Mouse (Mus musculus): ENCODE measurements around the gene Ogdh. TPM values are rescaled to one million over a fixed set of nuclear protein-coding genes. Genes with fewer than 3 reads are reported as not detected.

The Ogdh gene
- polyA plus RNA-seq, 1 experiment from 2014 or later = 107 TPM

- 84% methylated on average over 19 of the region's 19 CpGs for WGBS
Measured at GRCm38 (mm10) chr11:6402515-6403510, 111.4 kb downstream of the Ogdh start.

DNA sequence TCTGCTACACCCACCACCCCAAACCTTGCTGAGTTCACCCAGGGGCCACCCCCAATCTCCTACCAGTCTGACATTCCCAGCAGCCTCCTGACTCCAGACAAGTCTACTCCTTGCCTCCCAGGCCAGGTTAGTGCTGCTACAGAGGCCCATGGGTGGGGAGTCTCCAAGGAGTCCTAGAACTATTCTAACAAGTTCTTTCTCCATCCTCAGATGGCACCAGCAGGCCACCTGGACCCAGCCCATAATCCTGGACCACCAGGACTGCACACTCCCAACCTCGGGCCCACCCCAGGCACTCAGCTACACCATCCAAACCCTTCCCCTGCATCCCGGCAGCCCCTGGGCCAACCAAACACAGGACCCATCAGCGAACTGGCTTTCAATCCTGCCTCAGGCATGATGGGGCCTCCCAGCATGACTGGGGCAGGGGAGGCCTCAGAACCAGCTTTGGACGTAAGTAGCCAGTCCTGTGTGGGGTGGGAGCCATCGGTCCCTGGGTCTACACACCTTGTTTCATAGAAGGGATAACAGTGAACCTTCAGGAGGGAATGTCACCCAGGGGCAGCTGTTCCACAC lies 112.5 kb downstream of the Ogdh start:
- no peaks in the 10 kb centered on the region for H3K27me3 ChIP-seq
- H3K9me3 ChIP-seq = no peaks in the 10 kb centered on the region
- 90% methylated on average over 5 of the region's 5 CpGs for WGBS
- no peak overlapping the region for H3K4me3 ChIP-seq
- H3K27ac ChIP-seq = 0 out of 2 replicates have a peak overlapping the region, but pooled peaks have one; percentile 27
- peaks cover 62% of the 10 kb centered on the region for H3K36me3 ChIP-seq
- H3K4me2 ChIP-seq = no peak overlapping the region
- no peak; the same call in 1 of the 2 replicates for ATAC-seq (ENCODE audit: borderline replicate concordance, extremely low read depth, low FRiP score, low TSS enrichment)
- H3K4me1 ChIP-seq = peaks cover 33% of the 10 kb centered on the region
- H3K9ac ChIP-seq = no peak overlapping the region

More at GRCm38 (mm10) chr11:6402515-6403510, 111.4 kb downstream of the Ogdh start:
- no peak overlapping the region for H3K4me2 ChIP-seq
- peaks cover 74% of the 10 kb centered on the region for H3K36me3 ChIP-seq
- H3K4me1 ChIP-seq = peaks cover 33% of the 10 kb centered on the region
- no peak overlapping the region for H3K9ac ChIP-seq
- no peaks in the 10 kb centered on the region for H3K9me3 ChIP-seq
- no peak overlapping the region for H3K4me3 ChIP-seq
- H3K27ac ChIP-seq = no peak overlapping the region
- H3K27me3 ChIP-seq = no peaks in the 10 kb centered on the region
- no peak for ATAC-seq (ENCODE audit: borderline replicate concordance, extremely low read depth, low FRiP score, low TSS enrichment)

DNA sequence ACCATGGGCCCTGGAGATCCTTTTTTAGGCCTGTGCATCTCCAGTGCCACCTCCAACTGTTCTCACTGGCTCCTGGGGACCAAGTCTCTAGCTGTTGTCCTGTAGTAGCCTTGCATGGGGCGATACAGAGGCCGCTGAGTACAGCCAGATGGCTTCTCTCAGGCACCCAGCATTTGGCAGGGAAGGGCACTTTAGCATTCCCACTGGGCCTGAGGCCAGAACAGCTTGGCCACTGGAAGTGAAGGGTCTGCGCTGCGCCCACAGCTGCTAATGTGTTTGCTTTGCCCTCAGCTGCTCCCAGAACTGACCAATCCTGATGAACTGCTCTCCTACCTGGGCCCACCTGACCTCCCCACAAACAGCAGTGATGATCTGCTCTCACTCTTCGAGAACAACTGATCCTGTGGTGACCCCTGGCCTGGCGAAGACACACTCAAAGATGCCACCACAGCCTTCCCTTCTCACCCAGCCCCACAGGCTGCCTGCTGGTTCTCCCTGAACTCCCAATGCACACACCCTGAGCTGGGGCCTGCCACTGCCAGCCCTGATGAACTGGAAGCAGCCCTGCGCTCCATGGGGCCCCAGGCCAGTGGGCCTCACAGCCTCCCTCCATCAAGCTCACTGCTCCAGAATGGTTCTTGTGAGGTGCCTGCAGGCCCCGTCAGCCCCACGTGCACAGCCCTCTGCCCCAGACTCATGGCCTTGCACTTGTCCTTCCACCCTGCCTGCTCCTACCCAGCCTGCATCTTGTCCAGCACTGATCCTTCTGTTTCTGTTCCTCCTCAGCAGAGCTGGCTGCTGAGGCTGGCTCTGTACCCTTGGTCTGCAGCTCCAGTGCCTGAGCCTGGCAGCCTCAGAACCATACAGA lies 113.5 kb downstream of the Ogdh start:
- no peaks in the 10 kb centered on the region for H3K27me3 ChIP-seq
- no peaks in the 10 kb centered on the region for H3K9me3 ChIP-seq
- H3K27ac ChIP-seq = peak overlapping the region; percentile 81
- H3K9ac ChIP-seq = no peak overlapping the region
- no peak overlapping the region for H3K4me2 ChIP-seq
- WGBS = 51% methylated on average over 9 of the region's 9 CpGs
- peaks cover 52% of the 10 kb centered on the region for H3K36me3 ChIP-seq
- ATAC-seq (ENCODE audit: borderline replicate concordance, extremely low read depth, low FRiP score, low TSS enrichment) = peak; percentile 40
- peaks cover 33% of the 10 kb centered on the region for H3K4me1 ChIP-seq
- no peak overlapping the region for H3K4me3 ChIP-seq

DNA sequence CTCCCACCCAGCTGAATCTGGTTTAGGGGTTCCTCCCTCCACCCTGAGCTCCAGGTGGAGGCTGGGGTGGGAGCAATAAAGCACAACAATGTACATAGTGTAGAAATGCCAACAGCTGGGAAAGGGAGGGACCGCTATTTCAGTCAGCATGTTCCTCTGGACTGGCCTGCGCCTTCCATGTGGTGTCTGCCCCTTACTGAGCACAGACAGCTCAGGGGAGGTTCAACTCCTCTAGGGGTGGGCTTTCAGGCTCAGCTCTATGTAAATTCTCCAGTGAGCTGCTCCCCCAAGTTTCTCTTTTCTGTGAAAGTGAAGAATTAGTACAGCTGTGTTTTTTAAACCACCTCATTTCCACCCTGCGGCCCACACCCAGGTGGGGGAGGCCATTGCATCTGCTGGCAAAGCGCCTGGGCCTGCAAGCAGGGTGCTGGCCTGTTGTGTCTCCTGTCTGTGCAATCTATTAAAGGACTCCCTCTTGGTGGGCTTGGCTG lies 114.2 kb downstream of the Ogdh start:
- 62% methylated on average over 4 of the region's 4 CpGs for whole genome bisulfite sequencing
- Histone ChIP-seq H3K27me3 (no peaks in the 10 kb centered on the region), H3K4me2 (no peak overlapping the region), H3K4me3 (no peak overlapping the region), H3K9me3 (no peaks in the 10 kb centered on the region), H3K4me1 (peaks cover 33% of the 10 kb centered on the region), H3K27ac (peak overlapping the region; percentile 81), H3K36me3 (peaks cover 47% of the 10 kb centered on the region), H3K9ac (no peak overlapping the region)
- ATAC-seq (ENCODE audit: borderline replicate concordance, extremely low read depth, low FRiP score, low TSS enrichment) = peak; percentile 24; the same call in 1 of the 2 replicates

Small RNA genes within 50 kb of the gene (microRNA-seq; reads per million reads assigned to microRNA genes)
- 1.5 reads per million for gene Mir7651

Other genes with a start within 250 kb of the Ogdh start
- 0.79 and 1.4 TPM in 2 replicates for gene Camk2b, start 225.3 kb upstream of the Ogdh start, polyA plus RNA-seq (2015; fragmentation: Nextera tagmentation; extraction: Ambion mirVana)
- gene A730071L15Rik, start 91.6 kb upstream of the Ogdh start, polyA plus RNA-seq (2015; fragmentation: Nextera tagmentation; extraction: Ambion mirVana) = 0.21 and 0.42 TPM in 2 replicates
- gene Nudcd3, start 91.2 kb upstream of the Ogdh start, polyA plus RNA-seq (2015; fragmentation: Nextera tagmentation; extraction: Ambion mirVana) = 39.4 and 40.3 TPM in 2 replicates
- gene Npc1l1, start 61.5 kb upstream of the Ogdh start, polyA plus RNA-seq (2015; fragmentation: Nextera tagmentation; extraction: Ambion mirVana) = 0.04 TPM in 1 of 2 replicates, not detected in the other
- gene Ddx56, start 23.9 kb upstream of the Ogdh start, polyA plus RNA-seq (2015; fragmentation: Nextera tagmentation; extraction: Ambion mirVana) = 89.7 and 91.0 TPM in 2 replicates
- 95.9 and 96.7 TPM in 2 replicates for gene Tmed4, start 16.8 kb upstream of the Ogdh start, polyA plus RNA-seq (2015; fragmentation: Nextera tagmentation; extraction: Ambion mirVana)
- gene Zmiz2, start 97.4 kb downstream of the Ogdh start, polyA plus RNA-seq (2015; fragmentation: Nextera tagmentation; extraction: Ambion mirVana) = 10.7 and 10.9 TPM in 2 replicates
- gene Ppia, start 123.8 kb downstream of the Ogdh start, polyA plus RNA-seq (2015; fragmentation: Nextera tagmentation; extraction: Ambion mirVana) = 6,112 and 6,204 TPM in 2 replicates
- gene H2afv, start 152.8 kb downstream of the Ogdh start, polyA plus RNA-seq (2015; fragmentation: Nextera tagmentation; extraction: Ambion mirVana) = 540 and 574 TPM in 2 replicates
- gene Purb, start 184.3 kb downstream of the Ogdh start, polyA plus RNA-seq (2015; fragmentation: Nextera tagmentation; extraction: Ambion mirVana) = 28.1 and 28.8 TPM in 2 replicates
- 2.9 and 4.1 TPM in 2 replicates for gene Myo1g, start 229.3 kb downstream of the Ogdh start, polyA plus RNA-seq (2015; fragmentation: Nextera tagmentation; extraction: Ambion mirVana)